Mouse (Mus musculus): ENCODE data around the gene A430078G23Rik.

The A430078G23Rik gene

GRCm38 (mm10) chr8:3350747-3351146 is 2.5 kb upstream of the A430078G23Rik start:
- DNase-seq, result no peak

- DNase-seq, result no peak
These were observed 500 bp upstream of the A430078G23Rik start for GRCm38 (mm10) chr8:3352715-3353114.

GRCm38 (mm10) chr8:3353811-3354442 is 712 bp downstream of the A430078G23Rik start:
- no peak for DNase-seq

GRCm38 (mm10) chr8:3354443-3354812 is 1.2 kb downstream of the A430078G23Rik start:
- no peak for DNase-seq

- DNase-seq, result no peak
These were observed 2.4 kb downstream of the A430078G23Rik start for GRCm38 (mm10) chr8:3355586-3355985.

- peak; percentile 61 for DNase-seq
These were observed 4.8 kb downstream of the A430078G23Rik start for GRCm38 (mm10) chr8:3358060-3358459.

- DNase-seq, result no peak
These were observed 13.9 kb downstream of the A430078G23Rik start for GRCm38 (mm10) chr8:3367086-3367485.

GRCm38 (mm10) chr8:3368091-3368490 is 14.9 kb downstream of the A430078G23Rik start:
- DNase-seq, result no peak

- DNase-seq, result no peak
These were observed 22.5 kb downstream of the A430078G23Rik start for GRCm38 (mm10) chr8:3375748-3376147.

- no peak for DNase-seq
These were observed 23.5 kb downstream of the A430078G23Rik start for GRCm38 (mm10) chr8:3376641-3377274.

GRCm38 (mm10) chr8:3387286-3387685 is 34.1 kb downstream of the A430078G23Rik start:
- DNase-seq, result no peak

GRCm38 (mm10) chr8:3388591-3389338 is 35.5 kb downstream of the A430078G23Rik start:
- DNase-seq, result no peak

GRCm38 (mm10) chr8:3389506-3389905 is 36.3 kb downstream of the A430078G23Rik start:
- DNase-seq, result no peak

GRCm38 (mm10) chr8:3392293-3392692 is 39.1 kb downstream of the A430078G23Rik start:
- no peak for DNase-seq

- peak; percentile 84 for DNase-seq
These were observed 39.8 kb downstream of the A430078G23Rik start, which contains the start of gene Arhgef18 for GRCm38 (mm10) chr8:3392771-3393710. Gene Arhgef18 (plus strand): TSS chr8:3393006.

- no peak for DNase-seq
These were observed 41.4 kb downstream of the A430078G23Rik start for GRCm38 (mm10) chr8:3394600-3394999.

GRCm38 (mm10) chr8:3395246-3395645 is 42.0 kb downstream of the A430078G23Rik start:
- DNase-seq, result no peak

- no peak for DNase-seq
These were observed 44.4 kb downstream of the A430078G23Rik start for GRCm38 (mm10) chr8:3397597-3397996.

- no peak for DNase-seq
These were observed 47.3 kb downstream of the A430078G23Rik start for GRCm38 (mm10) chr8:3400509-3400908.

- DNase-seq, result no peak
These were observed 54.2 kb downstream of the A430078G23Rik start for GRCm38 (mm10) chr8:3407417-3407816.

- DNase-seq, result no peak
These were observed 57.9 kb downstream of the A430078G23Rik start for GRCm38 (mm10) chr8:3411085-3411484.

GRCm38 (mm10) chr8:3411901-3412301 is 58.7 kb downstream of the A430078G23Rik start:
- DNase-seq, result no peak

GRCm38 (mm10) chr8:3412816-3413215 is 59.6 kb downstream of the A430078G23Rik start:
- no peak for DNase-seq

Data from cerebellum, adult 11-12 months (tissue).